Mouse (Mus musculus) CH12.LX (cell line): ENCODE results near the gene Ecel1.

Experiments used
- BHLHE40 ChIP-seq: IDR thresholded peaks from 2 replicates; pipeline ENCODE4 v1.6.1; 2011; ENCODE audit warnings: mild to moderate bottlenecking, low read depth, low read length, improper control_type of control experiment
- CHD2 ChIP-seq: IDR thresholded peaks from 2 replicates; pipeline ENCODE4 v1.6.1; 2011; ENCODE audit warnings: low read length, improper control_type of control experiment
- CTCF ChIP-seq, 2 experiments: IDR thresholded peaks in 1 of 2; conservative IDR thresholded peaks in 1 of 2; 2 replicates each; pipeline ENCODE4 v1.5.1; 2011 to 2012; ENCODE audit warnings: low read depth in 2 of 2, low read length in 2 of 2, improper control_type of control experiment in 1 of 2, inconsistent platforms in 1 of 2, mild to moderate bottlenecking in 1 of 2, moderate library complexity in 1 of 2
- E2F4 ChIP-seq: IDR thresholded peaks from 2 replicates; pipeline ENCODE4 v1.6.1; 2011; ENCODE audit warnings: low read depth, low read length, improper control_type of control experiment; ENCODE audit not compliant: insufficient replicate concordance
- EP300 ChIP-seq: IDR thresholded peaks from 2 replicates; pipeline ENCODE4 v1.6.1; 2011; ENCODE audit warnings: low read length, improper control_type of control experiment
- KAT2A ChIP-seq: IDR thresholded peaks from 2 replicates; pipeline ENCODE4 v1.6.1; 2012; ENCODE audit warnings: low read length, improper control_type of control experiment, inconsistent platforms; ENCODE audit not compliant: insufficient replicate concordance
- MAX ChIP-seq: IDR thresholded peaks from 2 replicates; pipeline ENCODE4 v1.6.1; 2011; ENCODE audit warnings: low read length, improper control_type of control experiment
- POLR2A ChIP-seq: IDR thresholded peaks from 2 replicates; pipeline ENCODE4 v1.6.1; 2011; ENCODE audit warnings: low read depth, mild to moderate bottlenecking, improper control_type of control experiment, low read length
- POLR2AphosphoS2 ChIP-seq: IDR thresholded peaks from 2 replicates; pipeline ENCODE4 v1.6.1; 2011; ENCODE audit warnings: low read depth, low read length, improper control_type of control experiment
- ZC3H11A ChIP-seq: IDR thresholded peaks from 2 replicates; pipeline ENCODE4 v1.6.1; 2012; ENCODE audit warnings: low read depth, mild to moderate bottlenecking, inconsistent platforms, low read length, improper control_type of control experiment
- ZMIZ1 ChIP-seq: IDR thresholded peaks from 2 replicates; pipeline ENCODE4 v1.6.1; 2012; ENCODE audit warnings: low read depth, mild to moderate bottlenecking, inconsistent platforms, low read length, improper control_type of control experiment

DNA sequence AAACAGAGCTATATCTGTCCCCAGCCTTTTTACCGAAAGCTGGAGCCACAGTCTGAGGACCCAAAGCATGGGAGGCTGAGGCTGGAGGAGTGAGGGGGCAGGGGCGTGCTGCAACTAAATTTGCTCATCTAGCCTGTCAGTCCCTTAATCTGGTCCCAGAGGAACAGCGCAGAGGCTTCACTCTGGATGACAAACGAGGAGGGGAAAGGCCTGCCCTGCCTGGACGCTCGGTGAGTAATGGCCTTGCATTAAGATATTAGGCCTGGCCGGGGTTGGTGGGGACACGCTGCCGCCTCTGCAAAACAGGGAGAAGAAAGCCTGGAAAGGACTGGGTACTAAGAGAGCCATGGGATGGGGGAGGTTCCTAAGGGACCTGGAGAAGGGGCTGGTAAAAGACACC, 16.0 kb upstream of the Ecel1 start:
- TF ChIP-seq BHLHE40 (no peak), ZC3H11A (no peak), CTCF (conservative IDR thresholded peaks at IDR 0.05 in 1 of 2, IDR thresholded peaks at IDR 0.05 in 1 of 2; ENCODE audit: low read depth in 2 of 2, low read length in 2 of 2) (no peak), POLR2A (no peak), EP300 (no peak), KAT2A (no peak), E2F4 (no peak), POLR2AphosphoS2 (no peak), CHD2 (no peak), ZMIZ1 (no peak), MAX (no peak)
